33 mouse cellular contexts compared by ENCODE assay signal in genomic region chr10:18728548-18728947, GRCm38 (mm10). TPM values are rescaled to one million over a fixed set of nuclear protein-coding genes. Genes with fewer than 3 reads are reported as not detected.
"Had no signal": no experiment of that assay in that cellular context is flagged by ENCODE, and none has a peak within 500 bp of the region (broad histone marks: within the 10 kb centered on the region; RNA-seq: fewer than 3 reads in every experiment).

No protein-coding gene starts in this region.

- H3K4me3 ChIP-seq: embryonic facial prominence, embryonic 10.5 days; embryonic facial prominence, embryonic 12.5 days; embryonic facial prominence, embryonic 13.5 days; embryonic facial prominence, embryonic 15.5 days; erythroblast, embryonic 14.5 days; forebrain, embryonic 10.5 days; forebrain, embryonic 12.5 days; forebrain, embryonic 13.5 days; forebrain, embryonic 15.5 days; gastrocnemius, adult 2 months; heart, adult 2 months had no signal

- H3K27me3 ChIP-seq: embryonic facial prominence, embryonic 12.5 days; embryonic facial prominence, embryonic 13.5 days; embryonic facial prominence, embryonic 15.5 days; forebrain, embryonic 12.5 days; forebrain, embryonic 13.5 days; forebrain, embryonic 15.5 days had no signal

- H3K36me3 ChIP-seq: embryonic facial prominence, embryonic 10.5 days; embryonic facial prominence, embryonic 12.5 days; embryonic facial prominence, embryonic 13.5 days; embryonic facial prominence, embryonic 15.5 days; forebrain, embryonic 10.5 days; forebrain, embryonic 12.5 days; forebrain, embryonic 15.5 days had no signal

- ATAC-seq: forebrain, embryonic 13.5 days; forebrain, embryonic 14.5 days; forebrain, embryonic 15.5 days; forebrain, embryonic 16.5 days; forebrain, postnatal 0 days had no signal

- H3K4me2 ChIP-seq: embryonic facial prominence, embryonic 12.5 days; embryonic facial prominence, embryonic 13.5 days; embryonic facial prominence, embryonic 15.5 days; forebrain, embryonic 12.5 days; forebrain, embryonic 13.5 days; forebrain, embryonic 15.5 days had no signal

- H3K27ac ChIP-seq: embryonic facial prominence, embryonic 10.5 days; embryonic facial prominence, embryonic 12.5 days; embryonic facial prominence, embryonic 13.5 days; embryonic facial prominence, embryonic 15.5 days; forebrain, embryonic 10.5 days; forebrain, embryonic 12.5 days; forebrain, embryonic 13.5 days; forebrain, embryonic 15.5 days; gastrocnemius, adult 2 months; heart, adult 2 months had no signal

- H3K9ac ChIP-seq: embryonic facial prominence, embryonic 12.5 days; embryonic facial prominence, embryonic 13.5 days; embryonic facial prominence, embryonic 15.5 days; forebrain, embryonic 12.5 days; forebrain, embryonic 13.5 days; forebrain, embryonic 15.5 days; forebrain, postnatal 0 days had no signal

- DNase-seq: cerebellum, adult 8-10 months; cerebellum, adult 9-10 months; cerebellum, adult 9-11 months; cerebellum, postnatal 10 days; cerebellum, postnatal 14 days; cerebellum, postnatal 25 days; cerebellum, postnatal 36 days; embryo, embryonic 11 days; forebrain, postnatal 0 days; gastrocnemius, adult 2 months; gastrocnemius, postnatal 10 days; gastrocnemius, postnatal 14 days; gastrocnemius, postnatal 25 days; gastrocnemius, postnatal 36 days; heart, adult 11 months; heart, adult 18-20 months; heart, adult 2 months had no signal

- H3K9me3 ChIP-seq: embryonic facial prominence, embryonic 10.5 days; embryonic facial prominence, embryonic 12.5 days; embryonic facial prominence, embryonic 13.5 days; embryonic facial prominence, embryonic 15.5 days; forebrain, embryonic 10.5 days; forebrain, embryonic 12.5 days; forebrain, embryonic 13.5 days; forebrain, embryonic 15.5 days had no signal

- H3K4me1 ChIP-seq: embryonic facial prominence, embryonic 10.5 days; embryonic facial prominence, embryonic 12.5 days; embryonic facial prominence, embryonic 13.5 days; embryonic facial prominence, embryonic 15.5 days; forebrain, embryonic 10.5 days; forebrain, embryonic 12.5 days had no signal

RNA-seq across cellular contexts. Expression of gene Gm4922, which starts 58.0 kb away (rescaled TPM):
- polyA plus RNA-seq: cortical plate, adult 2 months; embryonic facial prominence, embryonic 10.5 days; embryonic facial prominence, embryonic 11.5 days; embryonic facial prominence, embryonic 12.5 days; embryonic facial prominence, embryonic 13.5 days; embryonic facial prominence, embryonic 14.5 days; embryonic facial prominence, embryonic 15.5 days; erythroblast, embryonic 14.5 days; forebrain, embryonic 10.5 days; forebrain, embryonic 13.5 days; forebrain, embryonic 14.5 days; frontal cortex, adult 2 months; gonadal fat pad, adult 2 months had no signal
